Mouse (Mus musculus): ENCODE results near the gene Gm48552.

Gene Gm48552

DNA sequence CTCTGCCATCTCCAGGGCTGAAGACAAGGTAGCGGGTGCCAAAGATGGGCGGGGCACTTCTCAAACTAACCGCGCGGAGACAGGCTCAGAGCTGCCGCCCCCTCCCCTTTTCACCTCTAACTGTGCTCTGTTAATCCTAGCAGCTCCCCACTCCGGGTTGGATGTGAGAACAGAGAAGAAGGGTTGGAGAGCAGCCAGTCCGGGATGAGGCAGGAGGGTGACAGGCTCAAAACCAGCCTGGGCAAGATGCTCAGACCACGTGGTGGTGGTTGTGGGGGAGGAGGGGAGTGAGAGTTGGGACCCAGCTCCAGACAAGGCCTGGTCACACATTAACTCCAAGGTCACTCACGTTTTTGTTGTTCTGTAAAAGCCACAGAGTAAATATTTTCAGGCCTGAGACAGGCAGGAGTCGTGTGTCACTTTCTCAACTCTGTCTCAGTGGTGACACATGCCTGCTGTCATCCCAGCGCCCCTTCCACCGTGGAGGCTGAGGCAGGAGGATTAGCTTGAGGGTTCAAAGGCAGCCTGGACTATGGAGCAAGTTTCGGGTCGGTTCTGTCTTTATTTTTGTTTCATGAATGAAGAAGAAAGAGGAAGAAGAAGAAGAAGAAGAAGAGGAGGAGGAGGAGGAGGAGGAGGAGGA is 42.8 kb downstream of the Gm48552 start:
- DNase-seq (ENCODE audit: low spot score): no peak

GRCm38 (mm10) chr10:81432169-81432867 is 43.5 kb downstream of the Gm48552 start:
- no peak for DNase-seq (ENCODE audit: low spot score)

GRCm38 (mm10) chr10:81432868-81433262 is 44.1 kb downstream of the Gm48552 start:
- DNase-seq (ENCODE audit: low spot score): peak; percentile 94

DNA sequence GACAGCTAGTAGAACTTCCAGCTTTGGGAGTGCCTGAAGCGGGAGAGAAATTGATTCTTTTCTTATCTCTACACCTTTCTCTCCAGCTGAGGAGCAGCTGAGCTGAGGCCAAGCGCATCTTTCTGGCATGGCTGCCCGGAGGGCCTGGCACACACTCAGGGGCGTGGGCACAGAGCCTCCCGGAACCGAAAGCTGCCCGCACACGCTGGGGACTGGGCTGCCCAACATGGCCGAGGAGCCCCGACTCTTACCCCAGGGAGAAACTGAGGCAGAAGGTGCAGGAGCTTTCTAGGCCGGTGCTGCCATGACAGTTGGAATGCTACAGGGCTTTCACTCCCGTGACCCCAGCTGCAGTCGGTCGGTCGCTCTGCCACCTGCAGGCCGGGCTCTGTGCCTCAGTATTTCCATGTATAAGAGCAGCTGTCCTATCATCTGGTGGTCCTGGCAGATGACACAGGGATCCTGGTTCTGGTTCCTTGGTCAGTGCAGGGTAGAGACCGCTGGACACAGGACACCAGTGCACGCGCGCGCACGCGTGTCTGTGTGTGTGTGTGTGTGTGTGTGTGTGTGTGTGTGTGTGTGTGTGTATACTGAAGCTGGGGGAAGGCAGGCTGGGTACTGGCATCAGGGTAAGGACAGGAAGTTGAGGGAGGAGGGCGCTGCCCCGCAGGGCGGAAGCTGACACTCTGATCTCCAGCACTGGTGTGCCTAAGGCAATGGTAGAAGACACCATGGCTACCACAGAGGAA is 44.9 kb downstream of the Gm48552 start:
- no peak for DNase-seq (ENCODE audit: low spot score)

- no peak for DNase-seq (ENCODE audit: low spot score)
Observed at GRCm38 (mm10) chr10:81434361-81435263, 45.8 kb downstream of the Gm48552 start.

GRCm38 (mm10) chr10:81435436-81435835 is 46.6 kb downstream of the Gm48552 start:
- no peak for DNase-seq (ENCODE audit: low spot score)
